Mouse (Mus musculus): ENCODE measurements around the gene Rfc1. TPM values are rescaled to one million over a fixed set of nuclear protein-coding genes. Genes with fewer than 3 reads are reported as not detected.
A peak's percentile ranks its signal among the peaks of the same experiment; 100 is the strongest.
"Not testable (repeated sequence)": the region's sequence is repeated elsewhere in the genome, so short reads cannot be mapped to it uniquely, and the experiment has no call there.

Gene Rfc1
- polyA plus RNA-seq, 1 experiment from 2014 or later: 44.2 TPM

- H3K36me3 ChIP-seq: no peaks in the 10 kb centered on the region
- ATAC-seq (replicated peaks): no peak
- peak overlapping the region; percentile 79 for H3K9ac ChIP-seq (replicated peaks)
- H3K4me1 ChIP-seq: peaks cover 14% of the 10 kb centered on the region
- no peaks in the 10 kb centered on the region for H3K9me3 ChIP-seq
- 11% methylated on average over 8 of the region's 8 CpGs for WGBS
- peak overlapping the region; percentile 70 for H3K4me2 ChIP-seq (replicated peaks)
- H3K4me3 ChIP-seq: peak overlapping the region; percentile 73
- H3K27ac ChIP-seq (replicated peaks): no peak overlapping the region
- no peaks in the 10 kb centered on the region for H3K27me3 ChIP-seq
Observed at GRCm38 (mm10) chr5:65334788-65335187, 682 bp downstream of the Rfc1 start.

DNA sequence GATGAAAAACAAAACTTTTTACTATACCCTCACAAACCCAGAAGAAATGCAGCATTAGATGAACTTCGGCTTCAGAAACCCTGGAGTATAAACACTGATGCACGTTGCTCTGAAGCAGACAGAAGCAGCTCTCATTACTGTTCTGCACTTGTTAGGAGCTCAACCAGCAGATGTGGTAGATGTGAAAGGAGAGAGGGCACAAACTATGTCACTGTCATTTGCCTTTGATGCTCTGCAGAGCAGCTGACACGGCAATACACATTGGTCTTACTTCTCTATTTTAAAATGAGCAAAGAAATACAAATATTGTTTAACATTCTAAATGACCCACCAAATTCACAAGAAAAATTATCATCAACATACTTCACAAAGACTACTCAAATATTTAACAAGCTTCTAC is 5.5 kb downstream of the Rfc1 start:
- H3K4me1 ChIP-seq: peaks cover 10% of the 10 kb centered on the region
- H3K9ac ChIP-seq (replicated peaks): no peak overlapping the region
- no peaks in the 10 kb centered on the region for H3K27me3 ChIP-seq
- no peak overlapping the region for H3K27ac ChIP-seq (replicated peaks)
- 84% methylated on average over 3 of the region's 3 CpGs for WGBS
- no peak overlapping the region for H3K4me3 ChIP-seq
- no peak for ATAC-seq (replicated peaks)
- H3K9me3 ChIP-seq: no peaks in the 10 kb centered on the region
- H3K4me2 ChIP-seq (replicated peaks): no peak overlapping the region
- no peaks in the 10 kb centered on the region for H3K36me3 ChIP-seq

GRCm38 (mm10) chr5:65326212-65326611 is 9.3 kb downstream of the Rfc1 start:
- WGBS: 81% methylated on average over 5 of the region's 5 CpGs
- no peak for ATAC-seq (replicated peaks)

GRCm38 (mm10) chr5:65324758-65325355 is 10.6 kb downstream of the Rfc1 start:
- Histone ChIP-seq H3K4me1 (no peaks in the 10 kb centered on the region), H3K4me3 (no peak overlapping the region), H3K27ac (replicated peaks) (no peak overlapping the region), H3K9me3 (no peaks in the 10 kb centered on the region), H3K36me3 (no peaks in the 10 kb centered on the region), H3K4me2 (replicated peaks) (no peak overlapping the region), H3K27me3 (no peaks in the 10 kb centered on the region), H3K9ac (replicated peaks) (no peak overlapping the region)
- ATAC-seq (replicated peaks): no peak
- WGBS: 93% methylated on average over 3 of the region's 3 CpGs

More at GRCm38 (mm10) chr5:65326212-65326611, 9.3 kb downstream of the Rfc1 start:
- Histone ChIP-seq H3K36me3 (no peaks in the 10 kb centered on the region), H3K4me1 (no peaks in the 10 kb centered on the region), H3K4me2 (replicated peaks) (no peak overlapping the region), H3K27me3 (no peaks in the 10 kb centered on the region), H3K9ac (replicated peaks) (no peak overlapping the region), H3K9me3 (no peaks in the 10 kb centered on the region), H3K4me3 (no peak overlapping the region), H3K27ac (replicated peaks) (no peak overlapping the region)

DNA sequence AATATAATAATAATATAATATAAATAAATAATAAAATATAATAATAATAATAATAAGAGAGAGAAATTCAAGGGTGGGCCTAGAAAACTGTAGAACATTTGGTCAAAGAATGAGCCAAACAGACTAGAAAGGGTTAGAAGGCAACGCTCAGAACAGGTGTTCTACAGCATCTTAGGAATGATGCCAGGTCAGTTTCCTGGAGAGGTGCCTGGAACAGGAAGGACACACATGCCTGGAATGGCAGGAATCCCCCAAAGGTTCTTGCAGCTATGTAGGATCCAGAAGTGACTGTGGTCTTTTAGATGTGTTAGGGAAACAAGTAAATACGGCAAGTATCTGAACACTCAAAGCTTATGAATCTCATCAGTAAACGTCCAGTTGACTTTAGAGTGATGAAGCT is 11.2 kb downstream of the Rfc1 start:
- no peaks in the 10 kb centered on the region for H3K9me3 ChIP-seq
- no peak overlapping the region for H3K4me3 ChIP-seq
- no peaks in the 10 kb centered on the region for H3K4me1 ChIP-seq
- ATAC-seq (replicated peaks): no peak
- H3K27me3 ChIP-seq: no peaks in the 10 kb centered on the region
- H3K9ac ChIP-seq (replicated peaks): no peak overlapping the region
- 94% methylated on average over 3 of the region's 3 CpGs for WGBS
- no peak overlapping the region for H3K4me2 ChIP-seq (replicated peaks)
- H3K36me3 ChIP-seq: no peaks in the 10 kb centered on the region; the same call in 1 of the 2 replicates
- H3K27ac ChIP-seq (replicated peaks): no peak overlapping the region

- 87% methylated on average over 10 of the region's 10 CpGs for WGBS
- Histone ChIP-seq H3K9ac (replicated peaks) (no peak overlapping the region), H3K36me3 (peaks cover 7% of the 10 kb centered on the region; the same call in 1 of the 2 replicates), H3K9me3 (no peaks in the 10 kb centered on the region), H3K4me1 (no peaks in the 10 kb centered on the region), H3K27ac (replicated peaks) (no peak overlapping the region), H3K4me2 (replicated peaks) (no peak overlapping the region), H3K4me3 (no peak overlapping the region), H3K27me3 (no peaks in the 10 kb centered on the region)
- no peak for ATAC-seq (replicated peaks)
Observed at GRCm38 (mm10) chr5:65322165-65322564, 13.3 kb downstream of the Rfc1 start.

GRCm38 (mm10) chr5:65319176-65319575 is 16.3 kb downstream of the Rfc1 start:
- no peak overlapping the region for H3K27ac ChIP-seq (replicated peaks)

DNA sequence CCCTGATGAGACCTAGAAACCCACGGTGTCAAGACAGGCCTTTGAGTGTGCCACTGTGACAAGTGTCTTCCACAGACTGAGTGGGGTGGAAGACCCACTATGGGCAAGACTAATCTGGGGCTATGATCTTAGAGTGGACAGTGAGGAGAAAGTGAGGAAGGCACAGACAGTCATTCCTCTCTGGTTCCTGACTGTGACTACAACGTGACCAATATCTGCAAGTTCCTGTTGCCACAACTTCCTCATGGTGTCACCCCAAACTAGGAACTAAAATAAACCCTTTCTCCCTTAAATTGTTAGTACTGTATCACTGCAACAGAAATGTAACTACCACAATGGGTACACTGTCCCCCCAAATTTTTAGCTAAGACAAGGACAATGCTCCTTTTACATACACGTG is 26.6 kb downstream of the Rfc1 start:
- Histone ChIP-seq H3K27me3 (no peaks in the 10 kb centered on the region), H3K4me2 (replicated peaks) (no peak overlapping the region), H3K4me3 (no peak overlapping the region), H3K9me3 (no peaks in the 10 kb centered on the region), H3K4me1 (no peaks in the 10 kb centered on the region), H3K36me3 (peaks cover 27% of the 10 kb centered on the region), H3K27ac (replicated peaks) (no peak overlapping the region), H3K9ac (replicated peaks) (no peak overlapping the region)
- 97% methylated on average over 3 of the region's 3 CpGs for WGBS
- ATAC-seq (replicated peaks): no peak

More at GRCm38 (mm10) chr5:65319176-65319575, 16.3 kb downstream of the Rfc1 start:
- Histone ChIP-seq H3K4me2 (replicated peaks) (no peak overlapping the region), H3K36me3 (peaks cover 14% of the 10 kb centered on the region; the same call in 1 of the 2 replicates), H3K9ac (replicated peaks) (no peak overlapping the region), H3K4me3 (no peak overlapping the region), H3K27me3 (no peaks in the 10 kb centered on the region), H3K9me3 (no peaks in the 10 kb centered on the region), H3K4me1 (no peaks in the 10 kb centered on the region)
- 82% methylated on average over 9 of the region's 9 CpGs for WGBS
- ATAC-seq (replicated peaks): no peak

DNA sequence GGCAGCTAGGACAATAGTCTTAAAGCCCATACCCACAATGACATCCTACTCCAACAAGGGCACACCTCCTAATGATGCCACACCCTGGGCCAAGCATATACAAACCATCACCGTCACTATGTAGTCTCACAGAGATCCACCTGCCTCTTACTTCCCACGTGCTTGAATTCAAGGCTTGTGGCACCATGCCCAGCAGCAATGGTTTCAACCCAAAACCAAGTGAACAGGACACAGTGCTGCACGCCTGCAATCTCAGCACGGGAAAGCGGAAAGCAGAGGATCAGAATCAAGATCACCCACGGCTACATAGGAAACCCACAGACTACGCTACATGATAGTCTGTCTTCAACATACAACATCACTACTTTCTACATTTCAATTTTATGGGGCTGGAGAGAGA is 27.3 kb downstream of the Rfc1 start:
- ATAC-seq (replicated peaks): no peak
- Histone ChIP-seq H3K36me3 (peaks cover 27% of the 10 kb centered on the region), H3K9ac (replicated peaks) (no peak overlapping the region), H3K4me3 (no peak overlapping the region), H3K9me3 (no peaks in the 10 kb centered on the region), H3K4me1 (no peaks in the 10 kb centered on the region), H3K27me3 (no peaks in the 10 kb centered on the region), H3K27ac (replicated peaks) (no peak overlapping the region), H3K4me2 (replicated peaks) (no peak overlapping the region)
- WGBS: 91% methylated on average over 7 of the region's 7 CpGs

- no peak overlapping the region for H3K9ac ChIP-seq (replicated peaks)
- no peak overlapping the region for H3K27ac ChIP-seq (replicated peaks)
- peaks cover 7% of the 10 kb centered on the region; the same call in 1 of the 2 replicates for H3K36me3 ChIP-seq
- 76% methylated on average over 9 of the region's 9 CpGs for WGBS
- H3K4me1 ChIP-seq: no peaks in the 10 kb centered on the region
- no peaks in the 10 kb centered on the region for H3K27me3 ChIP-seq
- H3K4me2 ChIP-seq (replicated peaks): no peak overlapping the region
- H3K4me3 ChIP-seq: no peak overlapping the region
- ATAC-seq (replicated peaks): no peak
- H3K9me3 ChIP-seq: no peaks in the 10 kb centered on the region
Observed at GRCm38 (mm10) chr5:65305516-65305915, 30.0 kb downstream of the Rfc1 start.

GRCm38 (mm10) chr5:65300121-65300520 is 35.3 kb downstream of the Rfc1 start:
- no peaks in the 10 kb centered on the region for H3K4me1 ChIP-seq
- no peak overlapping the region for H3K4me2 ChIP-seq (replicated peaks)
- 93% methylated on average over 9 of the region's 9 CpGs for WGBS
- no peak overlapping the region for H3K9ac ChIP-seq (replicated peaks)
- no peak overlapping the region for H3K4me3 ChIP-seq
- no peaks in the 10 kb centered on the region for H3K27me3 ChIP-seq
- H3K27ac ChIP-seq (replicated peaks): no peak overlapping the region
- H3K36me3 ChIP-seq: peaks cover 8% of the 10 kb centered on the region; the same call in 1 of the 2 replicates
- ATAC-seq (replicated peaks): no peak
- no peaks in the 10 kb centered on the region for H3K9me3 ChIP-seq

DNA sequence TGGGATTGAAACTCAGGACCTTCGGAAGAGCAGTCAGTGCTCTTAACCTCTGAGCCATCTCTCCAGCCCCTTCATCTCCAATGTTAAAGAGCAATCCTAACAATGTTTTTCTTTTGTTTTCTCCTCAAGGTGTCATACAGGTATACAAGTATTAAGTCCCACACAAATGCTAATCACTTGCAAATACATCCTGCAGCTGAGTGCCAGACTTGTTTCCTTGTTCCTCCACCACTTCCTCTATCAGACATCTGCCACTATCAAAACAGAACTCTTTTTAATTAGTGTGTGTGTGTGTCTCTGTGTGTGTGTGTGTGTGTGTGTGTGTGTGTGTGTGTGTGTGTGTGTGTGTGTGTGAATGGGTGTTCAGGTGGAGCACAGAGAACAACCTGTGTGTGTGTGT is 35.8 kb downstream of the Rfc1 start:
- WGBS: 84% methylated on average over 1 of the region's 1 CpGs
- not testable (repeated sequence) for H3K36me3 ChIP-seq; H3K4me3 ChIP-seq; ATAC-seq (replicated peaks); H3K27ac ChIP-seq (replicated peaks); H3K9me3 ChIP-seq; H3K4me2 ChIP-seq (replicated peaks); H3K27me3 ChIP-seq; H3K9ac ChIP-seq (replicated peaks); H3K4me1 ChIP-seq
